Mouse (Mus musculus) urinary bladder, adult 2 months (tissue): Measurements from ENCODE around the gene Gm5072. TPM values are rescaled to one million over a fixed set of nuclear protein-coding genes. Genes with fewer than 3 reads are reported as not detected.
"Not testable (repeated sequence)": the region's sequence is repeated elsewhere in the genome, so short reads cannot be mapped to it uniquely, and the experiment has no call there.

Experiments used
- DNase-seq: peaks from one replicate; pipeline ENCODE4 v3.0.0; 2022; ENCODE audit warnings: low spot score
- polyA plus RNA-seq: library from polyadenylated mRNA; depleted of rRNA; stranded (reverse); fragments of >200 nt; gene quantifications from 2 replicates; pipeline ENCODE4 v1.2.3, GENCODE M21; 2012; rRNA removed

Gm5072 gene
- polyA plus RNA-seq: not detected in 2 replicates

DNA sequence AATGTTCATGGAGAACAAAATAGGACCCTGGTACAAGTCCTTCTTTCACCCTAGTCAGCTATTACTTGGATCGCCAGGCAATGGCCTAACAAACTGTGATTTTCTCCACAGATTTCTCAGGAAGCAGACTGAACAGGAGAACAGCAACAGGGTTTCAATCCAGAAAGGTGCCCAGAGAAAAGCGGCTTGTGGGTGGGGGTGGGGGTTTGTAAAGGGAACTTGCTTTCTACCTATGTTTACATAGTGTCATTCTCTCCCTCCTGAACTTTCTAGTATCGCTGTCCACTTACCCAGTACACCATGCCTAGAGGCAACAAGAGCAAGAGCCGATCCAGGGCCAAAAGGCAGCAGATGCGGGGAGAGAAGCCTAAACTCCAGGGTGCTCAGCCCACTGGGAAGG, at the start of gene Gm5072:
Gene Gm5072 (plus strand): TSS at position 301 of the 400 bp plus-strand sequence.
- DNase-seq: not testable (repeated sequence)

Other genes starting within 250 kb of the Gm5072 start
- not detected in 2 replicates for gene Mageb2, start 60.8 kb upstream of the Gm5072 start, polyA plus RNA-seq
- gene Gm8914, start 87.6 kb downstream of the Gm5072 start, polyA plus RNA-seq: not detected in 2 replicates
- not detected in 2 replicates for gene 1700084M14Rik, start 183.4 kb downstream of the Gm5072 start, polyA plus RNA-seq
- not detected in 2 replicates for gene Gm14781, start 239.7 kb downstream of the Gm5072 start, polyA plus RNA-seq